Mouse (Mus musculus): Measurements from ENCODE around the gene Btbd3. TPM values are rescaled to one million over a fixed set of nuclear protein-coding genes. Genes with fewer than 3 reads are reported as not detected.

Gene Btbd3
- polyA plus RNA-seq, 1 experiment: 46.4 TPM

DNA sequence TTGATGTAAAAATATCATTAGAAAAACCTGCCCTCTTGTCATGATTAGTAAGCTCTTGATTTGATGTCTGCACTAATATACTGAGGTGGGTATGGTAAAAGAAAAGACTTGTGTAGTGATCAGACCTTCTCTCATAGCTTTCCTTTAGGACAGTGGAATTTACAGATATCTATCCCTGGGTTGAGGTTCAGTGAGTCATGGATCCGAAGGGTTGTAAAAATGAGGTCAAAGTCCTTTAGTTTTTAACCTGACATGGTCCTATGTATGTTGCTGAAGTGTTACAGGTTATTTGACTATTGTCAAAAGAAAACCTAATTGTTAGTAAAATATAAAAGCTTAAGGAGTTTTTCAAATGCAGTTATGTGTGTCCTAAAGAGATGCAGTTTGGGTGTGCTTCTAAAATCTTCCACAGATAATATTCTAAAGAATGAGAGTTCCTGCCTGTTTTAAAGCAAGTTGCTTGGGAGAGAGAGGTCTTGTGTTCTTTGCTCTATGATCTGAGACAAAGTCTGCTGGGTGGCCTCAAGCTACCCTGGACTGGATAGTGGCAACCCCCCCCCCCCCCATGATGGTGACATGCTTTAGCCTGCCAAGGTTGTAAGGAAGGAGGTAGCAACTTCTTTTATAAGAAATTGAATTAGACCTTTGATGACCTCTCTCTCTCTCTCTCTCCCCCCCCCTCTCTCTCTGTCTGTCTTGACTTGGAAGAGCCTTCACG is 234.5 kb downstream of the Btbd3 start:
- no peak for TF ChIP-seq POLR2A (IDR thresholded peaks at IDR 0.05; ENCODE audit: borderline replicate concordance, extremely low read depth, insufficient read depth, insufficient read length, poor library complexity, severe bottlenecking)
- no peak for TF ChIP-seq CTCF (IDR thresholded peaks at IDR 0.05; ENCODE audit: borderline replicate concordance, extremely low read depth, insufficient read depth, insufficient read length)
- no peak for DNase-seq (ENCODE audit: low read depth)

DNA sequence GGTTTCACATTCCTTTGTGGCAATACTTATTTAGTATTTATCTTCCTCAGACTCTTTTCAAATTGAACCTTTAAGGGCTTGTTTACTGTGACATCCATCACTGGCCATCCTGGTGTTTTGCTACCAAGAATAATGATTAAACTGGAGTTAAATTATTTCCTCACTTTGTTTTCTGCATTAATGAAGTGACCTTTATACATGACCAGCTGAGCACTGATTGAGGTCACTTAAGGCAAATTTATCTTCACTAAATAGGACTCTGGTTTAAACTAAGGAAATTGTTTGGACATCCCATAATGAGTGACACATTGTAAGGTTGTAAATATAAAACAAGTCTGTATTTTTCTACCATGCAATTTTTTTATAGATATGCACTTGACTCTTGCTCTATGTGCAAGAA is 235.8 kb downstream of the Btbd3 start:
- no peak for DNase-seq (ENCODE audit: low read depth)

DNA sequence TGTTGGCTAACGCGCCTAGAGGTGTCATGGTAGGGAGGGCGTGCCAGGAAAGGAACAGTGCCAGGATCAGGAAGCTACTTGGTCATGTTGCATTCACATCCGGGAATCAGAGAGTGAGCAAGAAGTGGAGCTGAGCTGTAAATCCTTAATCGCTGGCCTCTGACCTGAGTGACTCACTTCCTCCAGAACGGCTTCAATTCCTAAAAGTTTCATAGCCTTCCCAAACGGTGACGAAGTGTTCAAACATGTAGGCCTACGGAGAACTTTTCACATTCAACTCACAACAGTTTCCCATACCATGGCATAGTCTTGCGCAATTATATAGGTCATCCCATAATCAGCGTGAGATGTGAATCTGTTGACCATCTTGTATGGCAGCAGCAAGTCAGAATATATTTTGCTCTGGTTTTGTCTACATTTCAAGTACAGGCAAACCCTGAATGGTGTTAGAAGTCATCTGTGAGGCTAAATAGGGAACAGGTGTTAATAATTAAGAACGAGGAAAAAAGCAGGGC is 247.6 kb downstream of the Btbd3 start:
- no peak for DNase-seq (ENCODE audit: low read depth)
- no peak for TF ChIP-seq POLR2A (IDR thresholded peaks at IDR 0.05; ENCODE audit: borderline replicate concordance, extremely low read depth, insufficient read depth, insufficient read length, poor library complexity, severe bottlenecking)
- TF ChIP-seq CTCF (IDR thresholded peaks at IDR 0.05; ENCODE audit: borderline replicate concordance, extremely low read depth, insufficient read depth, insufficient read length): no peak

More for the DNA sequence above, 235.8 kb downstream of the Btbd3 start:
- TF ChIP-seq POLR2A (IDR thresholded peaks at IDR 0.05; ENCODE audit: borderline replicate concordance, extremely low read depth, insufficient read depth, insufficient read length, poor library complexity, severe bottlenecking) (no peak), CTCF (IDR thresholded peaks at IDR 0.05; ENCODE audit: borderline replicate concordance, extremely low read depth, insufficient read depth, insufficient read length) (no peak)

DNA sequence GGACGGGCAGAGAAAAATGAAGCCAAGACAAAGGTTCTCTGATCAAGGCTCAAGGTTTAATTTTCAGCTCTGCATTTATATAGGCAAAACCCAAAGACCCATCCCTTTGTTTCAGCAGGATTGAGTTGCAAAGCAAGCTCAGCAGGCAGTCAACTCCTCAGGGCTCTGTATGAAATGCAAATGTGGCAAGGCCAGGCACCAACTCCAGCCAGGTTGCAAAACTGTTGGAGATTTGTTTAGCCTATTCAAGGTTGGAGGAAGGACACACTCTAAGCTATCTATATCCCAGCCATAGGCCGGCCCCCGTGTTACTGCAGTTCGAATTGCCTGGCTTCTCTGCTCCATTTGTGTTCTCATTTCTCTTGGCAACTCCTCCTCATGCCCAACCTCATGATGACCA is 259.2 kb downstream of the Btbd3 start:
- TF ChIP-seq POLR2A (IDR thresholded peaks at IDR 0.05; ENCODE audit: borderline replicate concordance, extremely low read depth, insufficient read depth, insufficient read length, poor library complexity, severe bottlenecking): no peak
- no peak for TF ChIP-seq CTCF (IDR thresholded peaks at IDR 0.05; ENCODE audit: borderline replicate concordance, extremely low read depth, insufficient read depth, insufficient read length)
- no peak for DNase-seq (ENCODE audit: low read depth)

DNA sequence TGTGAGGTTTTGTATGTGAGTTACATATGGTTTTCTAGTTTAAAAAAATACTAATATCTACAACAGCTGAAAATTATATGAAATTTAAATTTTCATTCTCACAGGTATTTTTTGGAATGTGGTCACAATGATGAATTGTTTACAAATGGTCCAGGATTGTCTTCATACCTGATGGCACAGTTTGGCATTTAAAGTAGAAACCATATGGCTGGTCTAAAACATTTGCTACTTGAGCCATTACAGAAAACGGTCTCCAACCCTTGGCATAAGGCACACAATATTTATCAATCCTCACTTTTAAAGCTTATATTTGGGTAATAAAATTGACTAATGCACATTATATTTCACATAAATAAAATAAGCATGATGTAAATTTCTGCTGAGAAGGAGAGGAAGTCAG is 272.1 kb downstream of the Btbd3 start:
- no peak for DNase-seq (ENCODE audit: low read depth)
- TF ChIP-seq CTCF (IDR thresholded peaks at IDR 0.05; ENCODE audit: borderline replicate concordance, extremely low read depth, insufficient read depth, insufficient read length): no peak
- no peak for TF ChIP-seq POLR2A (IDR thresholded peaks at IDR 0.05; ENCODE audit: borderline replicate concordance, extremely low read depth, insufficient read depth, insufficient read length, poor library complexity, severe bottlenecking)

DNA sequence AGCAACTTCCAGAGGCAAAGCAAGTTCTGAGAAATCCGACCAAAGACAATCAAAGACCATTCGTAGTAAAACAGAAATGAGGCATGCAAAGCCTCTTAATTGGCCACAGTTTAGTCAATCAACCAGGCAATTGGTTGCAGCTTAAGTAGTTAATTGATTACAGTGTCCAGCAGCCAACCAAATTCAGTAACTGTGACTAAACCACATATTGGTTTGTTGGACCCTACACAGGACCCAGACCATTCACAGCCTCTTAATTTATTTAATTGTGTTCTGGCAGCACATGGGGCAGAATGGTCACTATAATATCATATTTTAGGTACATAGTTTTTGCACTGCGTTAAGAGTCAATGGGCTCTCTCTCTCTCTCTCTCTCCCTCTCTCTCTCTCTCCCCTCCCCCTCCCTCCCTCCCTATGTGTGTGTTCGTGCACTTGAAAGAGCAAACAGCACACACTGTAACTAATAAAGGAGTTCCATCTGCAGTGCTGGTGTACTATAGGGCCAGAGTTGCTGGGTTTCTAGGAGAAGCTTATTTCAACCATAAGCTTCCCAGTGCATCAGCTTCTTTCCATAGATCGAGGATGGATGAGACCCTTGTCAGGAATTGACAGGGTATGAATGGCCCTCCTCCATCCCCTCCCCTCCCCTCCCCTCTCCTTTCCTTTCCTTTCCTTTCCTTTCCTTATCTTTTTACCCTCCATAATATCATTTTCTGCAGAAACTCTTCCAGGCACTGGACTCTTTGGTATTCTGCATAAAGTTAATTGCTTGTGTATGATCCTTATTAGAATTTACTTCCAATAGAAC is 275.0 kb downstream of the Btbd3 start:
- no peak for TF ChIP-seq POLR2A (IDR thresholded peaks at IDR 0.05; ENCODE audit: borderline replicate concordance, extremely low read depth, insufficient read depth, insufficient read length, poor library complexity, severe bottlenecking)
- no peak for TF ChIP-seq CTCF (IDR thresholded peaks at IDR 0.05; ENCODE audit: borderline replicate concordance, extremely low read depth, insufficient read depth, insufficient read length)
- DNase-seq (ENCODE audit: low read depth): peak; percentile 45

DNA sequence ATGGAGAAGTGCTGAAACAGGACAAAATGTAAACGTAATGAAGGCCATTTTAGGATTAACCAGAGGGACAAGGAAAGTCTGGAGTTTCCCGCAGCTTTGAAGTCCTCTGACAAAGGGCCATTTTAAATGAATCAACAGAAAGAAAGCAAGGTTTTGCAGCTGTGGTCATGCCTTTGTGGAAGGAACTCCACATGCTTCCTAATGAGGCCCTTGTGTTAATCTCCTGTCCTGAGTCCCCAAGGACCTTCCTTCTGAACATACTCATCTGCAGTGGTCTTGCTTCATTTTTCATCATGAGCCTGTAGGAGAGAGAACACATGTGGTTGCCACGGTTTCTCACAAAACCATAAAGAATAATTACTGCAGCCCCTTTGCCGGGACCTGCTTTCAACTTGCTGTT is 275.6 kb downstream of the Btbd3 start:
- TF ChIP-seq POLR2A (IDR thresholded peaks at IDR 0.05; ENCODE audit: borderline replicate concordance, extremely low read depth, insufficient read depth, insufficient read length, poor library complexity, severe bottlenecking) (no peak), CTCF (IDR thresholded peaks at IDR 0.05; ENCODE audit: borderline replicate concordance, extremely low read depth, insufficient read depth, insufficient read length) (no peak)
- peak; percentile 63 for DNase-seq (ENCODE audit: low read depth)

DNA sequence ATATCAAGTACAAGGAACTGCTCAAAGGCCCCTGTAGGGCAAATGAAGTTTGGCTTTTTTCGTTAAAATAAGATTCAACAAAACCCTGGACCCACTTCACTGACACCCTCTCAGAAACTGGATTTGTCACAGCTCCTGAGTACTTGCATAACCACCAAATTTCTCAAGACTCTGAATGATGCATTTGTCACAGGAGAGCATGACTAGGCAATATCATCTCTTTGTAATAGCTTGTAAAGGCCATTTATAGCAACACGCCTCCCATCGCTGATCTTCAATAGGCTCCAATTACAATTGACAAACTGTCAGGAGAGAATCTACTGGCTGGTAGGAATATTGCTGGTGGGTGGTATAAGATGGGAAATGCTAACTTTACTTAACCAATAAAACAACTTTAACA is 283.3 kb downstream of the Btbd3 start:
- TF ChIP-seq POLR2A (IDR thresholded peaks at IDR 0.05; ENCODE audit: borderline replicate concordance, extremely low read depth, insufficient read depth, insufficient read length, poor library complexity, severe bottlenecking) (no peak), CTCF (IDR thresholded peaks at IDR 0.05; ENCODE audit: borderline replicate concordance, extremely low read depth, insufficient read depth, insufficient read length) (no peak)
- no peak for DNase-seq (ENCODE audit: low read depth)

DNA sequence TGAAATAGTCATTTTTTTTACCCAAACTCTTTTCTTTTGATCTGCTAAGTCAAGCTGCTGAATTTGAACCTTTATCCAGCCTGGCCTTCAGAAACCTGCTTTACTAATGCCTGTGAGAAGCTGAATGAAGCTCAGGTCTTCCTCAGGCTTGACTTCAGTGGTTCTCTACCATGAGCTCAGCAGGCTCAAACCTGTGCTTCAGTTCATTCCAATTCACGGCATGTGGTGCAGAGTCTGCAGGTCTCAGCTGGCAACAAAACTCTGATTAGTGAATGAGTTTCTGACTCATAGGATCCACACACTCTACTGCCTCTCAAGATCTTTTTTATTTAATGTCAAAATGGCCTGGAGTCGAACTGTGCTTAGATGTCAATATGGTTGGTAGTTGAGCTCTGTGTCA is 292.6 kb downstream of the Btbd3 start:
- no peak for DNase-seq (ENCODE audit: low read depth)
- TF ChIP-seq CTCF (IDR thresholded peaks at IDR 0.05; ENCODE audit: borderline replicate concordance, extremely low read depth, insufficient read depth, insufficient read length): no peak
- TF ChIP-seq POLR2A (IDR thresholded peaks at IDR 0.05; ENCODE audit: borderline replicate concordance, extremely low read depth, insufficient read depth, insufficient read length, poor library complexity, severe bottlenecking): no peak

DNA sequence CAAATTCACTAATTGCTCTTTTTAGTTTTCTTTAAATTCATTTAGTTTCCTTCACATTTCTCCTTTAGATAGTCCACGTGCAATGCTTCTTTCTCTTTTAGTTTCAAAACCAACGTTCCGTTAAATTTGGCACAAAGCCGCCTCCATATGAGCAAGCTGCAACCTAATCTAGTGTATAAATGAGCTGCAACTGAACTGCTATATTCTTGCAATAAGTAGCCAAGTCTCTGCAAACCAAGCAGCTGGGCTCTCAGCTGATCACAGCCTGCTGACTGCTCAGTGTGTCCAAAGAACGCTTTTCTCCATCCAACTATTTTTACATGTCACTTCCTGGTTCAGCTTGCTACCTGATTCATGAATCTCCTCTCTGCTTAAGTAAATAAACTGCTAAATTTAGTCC is 295.2 kb downstream of the Btbd3 start:
- TF ChIP-seq POLR2A (IDR thresholded peaks at IDR 0.05; ENCODE audit: borderline replicate concordance, extremely low read depth, insufficient read depth, insufficient read length, poor library complexity, severe bottlenecking): no peak
- no peak for TF ChIP-seq CTCF (IDR thresholded peaks at IDR 0.05; ENCODE audit: borderline replicate concordance, extremely low read depth, insufficient read depth, insufficient read length)
- peak; percentile 88 for DNase-seq (ENCODE audit: low read depth)

DNA sequence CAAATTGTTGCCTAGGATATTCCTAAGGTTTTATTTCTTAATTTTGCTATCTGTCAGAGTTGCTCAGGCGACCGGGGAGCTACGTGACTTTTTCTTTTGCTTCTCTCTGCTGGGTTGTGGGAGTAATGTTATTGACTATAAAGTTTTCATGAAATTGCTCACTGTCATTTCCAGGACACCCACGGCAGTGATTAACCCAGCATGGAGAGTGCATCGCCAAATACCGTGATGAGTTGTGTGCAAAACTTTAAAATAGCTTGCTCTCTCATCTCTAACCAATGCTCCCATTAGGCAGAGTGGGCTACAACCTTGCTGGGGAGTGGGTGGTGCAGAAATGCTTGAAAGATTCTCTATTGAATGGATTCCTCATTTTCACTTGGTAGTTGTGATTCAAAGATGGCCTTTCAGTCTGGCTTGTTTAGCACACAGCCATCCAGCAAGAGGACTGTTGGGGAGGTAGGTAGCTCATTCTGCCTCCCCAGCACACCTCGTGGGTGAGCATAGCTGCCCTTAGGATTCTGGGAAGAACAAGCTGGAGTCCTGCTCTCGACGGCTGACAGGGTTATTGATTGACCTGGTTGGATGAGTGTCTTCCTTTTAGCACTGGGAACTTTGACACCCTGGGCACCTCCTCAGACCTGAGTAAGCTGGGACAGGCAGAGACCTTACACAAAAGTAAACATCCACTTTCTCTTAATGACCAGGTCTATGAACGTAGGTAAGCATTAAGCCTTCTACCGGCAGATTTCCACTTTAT is 298.9 kb downstream of the Btbd3 start:
- DNase-seq (ENCODE audit: low read depth): no peak
- TF ChIP-seq POLR2A (IDR thresholded peaks at IDR 0.05; ENCODE audit: borderline replicate concordance, extremely low read depth, insufficient read depth, insufficient read length, poor library complexity, severe bottlenecking): no peak
- TF ChIP-seq CTCF (IDR thresholded peaks at IDR 0.05; ENCODE audit: borderline replicate concordance, extremely low read depth, insufficient read depth, insufficient read length): no peak
